Mouse (Mus musculus) A20 (cell line): ENCODE measurements around the gene Pard3.

Experiments used
- DNase-seq: peaks from one replicate; pipeline ENCODE4 v3.0.0-alpha.2; 2011; ENCODE audit warnings: low read depth, low spot score

Pard3 gene

GRCm38 (mm10) chr8:127495226-127495780 lies 431.6 kb downstream of the Pard3 start:
- no peak for DNase-seq

- no peak for DNase-seq
Observed at GRCm38 (mm10) chr8:127498997-127499719, 435.5 kb downstream of the Pard3 start.

- no peak for DNase-seq
Observed at GRCm38 (mm10) chr8:127499720-127500114, 436.0 kb downstream of the Pard3 start.

DNA sequence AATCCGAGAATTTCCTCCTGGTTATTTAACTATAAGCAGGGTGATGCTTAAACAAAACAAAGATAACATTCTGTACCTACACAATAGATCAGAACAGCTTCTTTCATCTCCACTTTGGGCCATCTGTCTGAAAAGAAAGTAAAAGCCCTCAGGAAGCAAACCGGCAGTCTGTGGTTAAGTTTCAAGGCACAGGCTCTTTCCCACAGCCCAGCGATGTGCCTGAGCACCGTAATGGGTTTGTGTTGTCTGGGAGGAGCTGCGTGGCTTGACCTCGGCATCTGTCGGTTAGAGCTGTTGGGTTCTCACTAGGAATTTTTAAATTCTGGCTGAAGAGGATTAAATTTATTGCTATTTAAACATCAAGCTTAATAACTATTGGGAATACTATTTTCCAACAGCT lies 436.5 kb downstream of the Pard3 start:
- DNase-seq: no peak

DNA sequence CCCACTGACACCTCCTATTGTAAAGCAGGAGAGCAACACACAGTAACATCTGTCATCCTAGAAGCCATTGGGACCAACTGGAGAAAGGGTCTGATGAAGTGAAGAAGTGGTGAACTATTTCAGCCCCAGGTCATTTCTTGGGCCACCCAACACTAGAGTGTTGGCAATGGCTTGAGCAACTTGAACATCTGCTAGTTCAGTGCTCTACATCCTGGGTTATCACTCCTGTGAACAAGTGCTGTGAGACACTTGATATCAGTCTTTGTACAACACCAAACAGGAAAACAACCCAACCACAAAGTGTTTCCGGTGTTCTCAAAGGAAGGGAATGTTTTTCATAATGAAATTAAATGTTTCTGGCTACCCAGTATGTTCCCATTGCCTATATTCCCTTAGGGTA lies 438.1 kb downstream of the Pard3 start:
- no peak for DNase-seq

DNA sequence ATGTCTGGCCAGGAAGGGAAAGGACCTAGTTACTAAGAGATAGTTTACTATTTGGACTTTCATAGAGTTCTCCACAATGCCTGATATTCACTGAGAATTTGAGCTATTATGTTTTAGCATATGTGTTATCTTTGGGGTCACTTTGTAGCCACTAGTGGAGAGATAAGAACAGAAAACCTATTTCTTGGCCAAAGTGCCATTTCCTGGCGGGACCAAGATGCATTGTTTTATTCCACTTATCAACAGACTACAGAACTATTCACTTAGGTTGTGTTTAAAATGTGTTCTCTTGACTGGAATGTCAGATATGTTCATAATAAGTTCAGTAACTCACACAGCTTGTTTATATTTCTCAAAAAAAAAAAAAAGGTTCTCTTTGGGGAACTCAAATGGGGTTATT lies 441.6 kb downstream of the Pard3 start:
- no peak for DNase-seq

- no peak for DNase-seq
Observed at GRCm38 (mm10) chr8:127506336-127506735, 442.6 kb downstream of the Pard3 start.

- DNase-seq: no peak
Observed at GRCm38 (mm10) chr8:127511341-127511740, 447.6 kb downstream of the Pard3 start.

- no peak for DNase-seq
Observed at GRCm38 (mm10) chr8:127512001-127512573, 448.4 kb downstream of the Pard3 start.

GRCm38 (mm10) chr8:127512580-127512979 lies 448.9 kb downstream of the Pard3 start:
- DNase-seq: no peak

DNA sequence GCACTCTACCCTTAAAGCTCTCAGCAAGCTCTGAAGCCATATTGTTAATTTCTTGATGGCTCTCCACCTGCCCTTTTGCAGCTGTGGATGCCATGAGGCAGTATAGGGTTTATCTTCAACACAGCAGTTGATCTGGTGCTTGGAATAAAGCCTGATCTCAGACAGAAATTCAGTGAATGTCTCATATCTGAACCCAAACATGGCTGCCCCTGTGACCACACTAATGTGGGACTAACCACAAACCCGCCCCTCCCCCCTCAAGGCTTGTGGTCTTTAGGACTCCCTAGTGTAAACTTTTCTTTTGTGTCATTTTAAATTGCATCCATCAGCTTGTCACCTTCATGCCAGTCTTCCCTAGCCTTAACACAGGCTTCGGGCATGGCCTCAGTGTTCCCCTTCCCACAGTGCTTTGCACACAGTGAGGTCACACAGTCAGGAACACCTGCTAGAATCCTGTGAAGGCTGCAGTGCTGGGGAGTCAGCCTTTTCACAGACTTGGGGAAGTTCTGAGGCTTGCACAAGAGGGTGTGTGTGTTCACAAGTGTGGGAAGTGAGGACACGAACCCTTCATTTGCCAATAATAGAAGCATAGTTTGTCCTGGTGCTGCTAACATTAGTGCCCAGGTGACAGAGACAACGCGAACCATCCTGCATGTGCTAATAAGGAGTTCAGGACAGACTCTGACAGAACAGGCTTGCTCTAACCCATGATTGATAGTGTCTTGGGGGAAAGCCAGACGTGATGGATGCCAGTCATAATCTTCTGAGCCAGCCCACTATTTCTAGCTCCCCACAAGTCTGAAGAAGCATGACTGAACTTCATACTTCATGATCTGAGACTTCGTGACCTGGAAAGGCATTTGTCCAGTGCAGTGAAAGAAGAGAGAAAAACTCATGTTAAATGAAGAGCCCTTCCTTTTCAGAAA lies 451.4 kb downstream of the Pard3 start:
- no peak for DNase-seq

DNA sequence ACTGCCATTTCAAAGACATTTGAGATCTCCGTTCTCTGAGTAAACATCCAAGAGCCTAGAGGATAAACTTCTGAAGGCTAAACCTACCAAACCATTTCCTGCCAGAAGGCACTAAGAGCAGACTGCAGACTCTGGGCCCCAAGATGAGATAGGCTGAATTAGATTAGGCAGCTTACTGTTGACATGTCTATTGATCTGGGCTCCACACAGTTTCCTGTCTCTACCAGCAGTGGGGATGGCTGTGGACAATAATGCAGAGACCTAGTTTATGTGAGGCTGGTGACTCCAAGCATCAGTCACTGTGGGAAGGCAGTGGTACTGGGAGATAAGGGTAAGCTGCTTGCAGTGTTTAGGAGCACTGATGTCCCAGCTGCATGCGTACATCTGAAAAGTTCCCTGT lies 452.4 kb downstream of the Pard3 start:
- no peak for DNase-seq

- DNase-seq: no peak
Observed at GRCm38 (mm10) chr8:127525673-127526072, 462.0 kb downstream of the Pard3 start.

DNA sequence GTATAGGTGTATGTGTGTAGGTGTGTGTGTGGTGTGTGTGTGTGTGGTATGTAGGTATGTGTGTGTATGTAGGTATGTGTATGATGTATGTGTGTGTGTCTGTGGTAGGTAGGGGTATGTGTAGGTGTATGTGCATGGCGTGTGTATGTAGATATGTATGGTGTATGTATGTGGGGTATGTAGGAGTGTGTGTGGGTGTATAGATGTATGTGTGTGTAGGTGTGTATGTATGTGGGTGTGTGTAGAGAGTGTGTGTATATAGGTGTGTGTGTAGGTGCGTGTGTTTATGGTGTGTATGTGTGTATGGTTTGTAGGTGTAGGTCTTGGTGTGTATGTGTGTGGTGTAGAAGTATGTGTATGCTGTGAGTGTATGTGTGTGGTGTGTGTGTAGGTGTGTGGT lies 464.6 kb downstream of the Pard3 start:
- no peak for DNase-seq

- DNase-seq: no peak
Observed at GRCm38 (mm10) chr8:127529746-127530145, 466.1 kb downstream of the Pard3 start.

GRCm38 (mm10) chr8:127531866-127532265 lies 468.2 kb downstream of the Pard3 start:
- DNase-seq: no peak

GRCm38 (mm10) chr8:127534789-127535188 lies 471.1 kb downstream of the Pard3 start:
- no peak for DNase-seq

- DNase-seq: no peak
Observed at GRCm38 (mm10) chr8:127535192-127535845, 471.6 kb downstream of the Pard3 start.

DNA sequence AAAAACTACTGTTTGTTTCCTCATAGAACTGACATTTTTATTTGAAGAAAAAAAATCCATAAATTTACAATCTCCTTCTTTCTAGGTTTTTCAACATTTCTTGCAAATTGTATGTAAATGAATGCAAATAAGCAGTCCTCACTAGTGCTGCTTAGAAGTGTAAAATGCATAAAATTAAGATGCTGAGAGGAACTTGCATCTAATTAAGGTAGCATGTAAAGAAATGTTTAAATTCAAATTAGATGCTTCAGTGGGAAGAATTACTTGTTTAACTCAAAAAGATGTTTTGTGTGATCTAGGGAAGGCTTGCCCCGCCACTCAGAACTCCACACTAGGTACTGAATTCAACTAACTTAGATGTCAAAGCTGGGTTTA lies 472.1 kb downstream of the Pard3 start:
- DNase-seq: no peak

GRCm38 (mm10) chr8:127539803-127540202 lies 476.1 kb downstream of the Pard3 start:
- no peak for DNase-seq

GRCm38 (mm10) chr8:127540273-127540672 lies 476.6 kb downstream of the Pard3 start:
- no peak for DNase-seq

DNA sequence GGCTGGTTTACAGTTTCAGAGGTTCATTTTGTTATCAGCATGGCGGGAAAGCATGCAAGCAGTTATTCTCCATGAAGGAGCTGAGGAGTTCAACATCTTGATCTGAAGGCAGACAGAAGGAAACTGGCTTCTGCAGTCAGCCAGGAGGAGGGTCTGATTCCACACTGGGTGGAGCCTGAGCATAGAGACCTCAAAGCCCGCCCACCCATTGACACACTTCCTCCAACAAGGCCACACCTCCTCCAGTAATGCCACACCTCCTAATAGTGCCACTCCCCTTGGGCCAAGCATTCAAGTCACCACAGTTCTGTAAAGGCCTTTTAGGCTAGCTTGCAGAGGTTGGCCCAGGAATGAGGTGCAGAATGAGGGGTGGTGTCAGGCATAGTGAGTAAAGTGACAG lies 478.5 kb downstream of the Pard3 start:
- DNase-seq: no peak
